ENCODE assay signal across 9 mouse cellular contexts in the genomic region with DNA sequence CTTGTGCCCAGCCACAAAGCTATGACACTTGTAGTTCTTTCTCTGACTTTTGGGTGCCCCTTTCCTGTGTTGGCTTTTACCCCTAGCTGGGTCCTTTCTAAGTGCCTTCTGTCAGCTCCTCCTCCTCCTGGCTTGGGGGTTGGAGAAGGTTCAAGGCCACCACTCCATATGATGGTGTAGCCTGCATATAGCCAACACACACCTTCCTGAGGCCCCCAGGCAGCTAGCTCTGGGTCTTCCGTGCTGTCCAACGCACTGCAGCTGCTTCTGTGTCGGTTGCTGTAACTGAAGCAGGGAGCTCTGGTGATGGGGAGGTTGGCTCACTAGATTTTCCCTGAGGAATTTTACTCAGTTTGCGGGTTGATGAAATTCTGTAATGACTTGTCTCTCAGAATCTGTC. TPM values are rescaled to one million over a fixed set of nuclear protein-coding genes. Genes with fewer than 3 reads are reported as not detected.
A peak's percentile ranks its signal among the peaks of the same experiment; 100 is the strongest.
DNase-seq lines count a peak whose midpoint lies in the region; ATAC-seq and TF ChIP-seq lines count a peak whose summit lies in the region.
"Had no signal": no experiment of that assay in that cellular context is flagged by ENCODE, and none has a peak within 500 bp of the region (broad histone marks: within the 10 kb centered on the region; RNA-seq: fewer than 3 reads in every experiment).

No protein-coding gene starts in this region.

- H3K9ac ChIP-seq in hindbrain, embryonic 14.5 days = no peak overlapping the region
- H3K9ac ChIP-seq in hindbrain, postnatal 0 days (replicated peaks; ENCODE audit: low read length) = no peak overlapping the region
- no peak overlapping the region for H3K9ac ChIP-seq in midbrain, embryonic 15.5 days
- no peak overlapping the region for H3K9ac ChIP-seq in midbrain, postnatal 0 days (replicated peaks; ENCODE audit: low read length, poor library complexity, severe bottlenecking)
- no peak overlapping the region for H3K9ac ChIP-seq in forebrain, embryonic 16.5 days (replicated peaks; ENCODE audit: low read depth, low read length)
- H3K9ac ChIP-seq in stomach, embryonic 15.5 days = no peak overlapping the region

- 53% methylated on average over 4 of the region's 4 CpGs for WGBS in hindbrain, embryonic 14.5 days
- WGBS in hindbrain, postnatal 0 days = 30% methylated on average over 4 of the region's 4 CpGs
- 62% methylated on average over 4 of the region's 4 CpGs for WGBS in midbrain, embryonic 15.5 days
- WGBS in midbrain, postnatal 0 days = 58% methylated on average over 4 of the region's 4 CpGs
- WGBS in forebrain, embryonic 16.5 days = 27% methylated on average over 4 of the region's 4 CpGs
- WGBS in stomach, embryonic 15.5 days = 33% methylated on average over 4 of the region's 4 CpGs

- peak overlapping the region; percentile 41; the same call in 1 of the 2 replicates for H3K27ac ChIP-seq in hindbrain, embryonic 14.5 days
- no peak overlapping the region for H3K27ac ChIP-seq in hindbrain, postnatal 0 days
- H3K27ac ChIP-seq in midbrain, embryonic 15.5 days = 0 out of 2 replicates have a peak overlapping the region, but pooled peaks have one; percentile 8
- H3K27ac ChIP-seq in midbrain, postnatal 0 days (ENCODE audit: low read depth, low read length) = no peak overlapping the region
- H3K27ac ChIP-seq in forebrain, embryonic 16.5 days (ENCODE audit: low read length) = peak overlapping the region; percentile 17; the same call in 1 of the 2 replicates
- H3K27ac ChIP-seq in stomach, embryonic 15.5 days = peak overlapping the region; percentile 73; the same call in 1 of the 2 replicates

- no peaks in the 10 kb centered on the region for H3K36me3 ChIP-seq in hindbrain, embryonic 14.5 days (replicated peaks; ENCODE audit: control insufficient read depth, insufficient read depth)
- H3K36me3 ChIP-seq in hindbrain, postnatal 0 days (ENCODE audit: insufficient read depth, low read length) = no peaks in the 10 kb centered on the region
- H3K36me3 ChIP-seq in midbrain, embryonic 15.5 days (replicated peaks) = no peaks in the 10 kb centered on the region
- H3K36me3 ChIP-seq in midbrain, postnatal 0 days (ENCODE audit: insufficient read depth, low read length) = no peaks in the 10 kb centered on the region
- no peaks in the 10 kb centered on the region for H3K36me3 ChIP-seq in forebrain, embryonic 16.5 days (ENCODE audit: control insufficient read depth, insufficient read depth)
- H3K36me3 ChIP-seq in stomach, embryonic 15.5 days = no peaks in the 10 kb centered on the region

- TF ChIP-seq CTCF in hindbrain, postnatal 0 days (IDR thresholded peaks at IDR 0.05; ENCODE audit: low read depth) = no peak
- no peak for TF ChIP-seq CTCF in midbrain, postnatal 0 days (IDR thresholded peaks at IDR 0.05)

- H3K4me2 ChIP-seq in hindbrain, embryonic 14.5 days (replicated peaks) = no peak overlapping the region
- H3K4me2 ChIP-seq in hindbrain, postnatal 0 days (ENCODE audit: low read depth, low read length) = no peak overlapping the region
- no peak overlapping the region for H3K4me2 ChIP-seq in midbrain, embryonic 15.5 days
- H3K4me2 ChIP-seq in midbrain, postnatal 0 days (ENCODE audit: low read depth, low read length, poor library complexity, severe bottlenecking) = no peak overlapping the region
- no peak overlapping the region for H3K4me2 ChIP-seq in forebrain, embryonic 16.5 days (ENCODE audit: low read length)
- no peak overlapping the region for H3K4me2 ChIP-seq in stomach, embryonic 15.5 days

- no peak for DNase-seq in hindbrain, embryonic 14.5 days (ENCODE audit: low spot score)
- no peak for DNase-seq in hindbrain, postnatal 0 days (ENCODE audit: low spot score)
- DNase-seq in midbrain, postnatal 0 days (ENCODE audit: low spot score) = no peak
- no peak for DNase-seq in cerebellum, adult 8-10 months
- DNase-seq: right cerebral cortex, adult 18-20 months had no signal

- no peaks in the 10 kb centered on the region for H3K9me3 ChIP-seq in hindbrain, embryonic 14.5 days (ENCODE audit: control insufficient read depth, low read length)
- no peaks in the 10 kb centered on the region for H3K9me3 ChIP-seq in hindbrain, postnatal 0 days (ENCODE audit: low read length)
- H3K9me3 ChIP-seq in midbrain, embryonic 15.5 days = no peaks in the 10 kb centered on the region
- no peaks in the 10 kb centered on the region for H3K9me3 ChIP-seq in midbrain, postnatal 0 days (ENCODE audit: low read length)
- H3K9me3 ChIP-seq in forebrain, embryonic 16.5 days (ENCODE audit: control insufficient read depth, low read length) = no peaks in the 10 kb centered on the region
- H3K9me3 ChIP-seq in stomach, embryonic 15.5 days = no peaks in the 10 kb centered on the region

- H3K4me1 ChIP-seq in hindbrain, embryonic 14.5 days (replicated peaks; ENCODE audit: control insufficient read depth, insufficient read depth, low read length) = peaks cover 11% of the 10 kb centered on the region; the same call in 1 of the 2 replicates
- H3K4me1 ChIP-seq in hindbrain, postnatal 0 days (ENCODE audit: insufficient read depth, low read length) = no peaks in the 10 kb centered on the region; the same call in 1 of the 2 replicates
- no peaks in the 10 kb centered on the region for H3K4me1 ChIP-seq in midbrain, embryonic 15.5 days
- no peaks in the 10 kb centered on the region for H3K4me1 ChIP-seq in midbrain, postnatal 0 days (ENCODE audit: insufficient read depth, low read length)
- H3K4me1 ChIP-seq in forebrain, embryonic 16.5 days (replicated peaks; ENCODE audit: control insufficient read depth, insufficient read depth, low read length) = peaks cover 5% of the 10 kb centered on the region
- H3K4me1 ChIP-seq in stomach, embryonic 15.5 days = peaks cover 19% of the 10 kb centered on the region

- no peak overlapping the region for H3K4me3 ChIP-seq in hindbrain, embryonic 14.5 days (replicated peaks; ENCODE audit: low read length)
- H3K4me3 ChIP-seq in hindbrain, postnatal 0 days (ENCODE audit: low read length) = no peak overlapping the region
- H3K4me3 ChIP-seq in midbrain, embryonic 15.5 days = no peak overlapping the region
- no peak overlapping the region for H3K4me3 ChIP-seq in midbrain, postnatal 0 days (ENCODE audit: low read depth, low read length)
- no peak overlapping the region for H3K4me3 ChIP-seq in forebrain, embryonic 16.5 days (replicated peaks; ENCODE audit: low read length)
- no peak overlapping the region for H3K4me3 ChIP-seq in stomach, embryonic 15.5 days (replicated peaks)

- no peaks in the 10 kb centered on the region for H3K27me3 ChIP-seq in hindbrain, embryonic 14.5 days (ENCODE audit: control insufficient read depth, insufficient read depth, low read length)
- no peaks in the 10 kb centered on the region for H3K27me3 ChIP-seq in hindbrain, postnatal 0 days (ENCODE audit: insufficient read depth, low read length)
- no peaks in the 10 kb centered on the region for H3K27me3 ChIP-seq in midbrain, embryonic 15.5 days (replicated peaks)
- H3K27me3 ChIP-seq in midbrain, postnatal 0 days (ENCODE audit: insufficient read depth, low read length) = no peaks in the 10 kb centered on the region
- H3K27me3 ChIP-seq in forebrain, embryonic 16.5 days (replicated peaks; ENCODE audit: control insufficient read depth, insufficient read depth, low read length) = no peaks in the 10 kb centered on the region
- H3K27me3 ChIP-seq in stomach, embryonic 15.5 days (replicated peaks) = no peaks in the 10 kb centered on the region

- no peak for ATAC-seq in hindbrain, embryonic 14.5 days (ENCODE audit: low FRiP score)
- no peak for ATAC-seq in hindbrain, postnatal 0 days
- ATAC-seq in midbrain, embryonic 15.5 days (replicated peaks) = no peak
- ATAC-seq in midbrain, postnatal 0 days (ENCODE audit: low FRiP score) = no peak
- ATAC-seq in forebrain, embryonic 16.5 days = peak; percentile 24
- ATAC-seq in stomach, embryonic 15.5 days (ENCODE audit: insufficient read depth, low FRiP score, low read depth) = no peak
- no peak for ATAC-seq in megakaryocyte-erythroid progenitor cell, adult 5-6 weeks (replicated peaks; ENCODE audit: low FRiP score, low TSS enrichment, poor library complexity, severe bottlenecking)

RNA-seq across cellular contexts. Expression of a gene that starts 37.9 kb away (rescaled TPM):
- polyA plus RNA-seq in hindbrain, embryonic 14.5 days (2014; fragmentation: Nextera tagmentation; extraction: Ambion mirVana) = 114 and 134 TPM in 2 replicates
- 149 and 343 TPM in 2 replicates for total RNA-seq in hindbrain, postnatal 0 days (2014; rRNA removed)
- 93.6 and 95.4 TPM in 2 replicates for polyA plus RNA-seq in hindbrain, postnatal 0 days (2015; fragmentation: Nextera tagmentation; extraction: Ambion mirVana)
- 120 and 126 TPM in 2 replicates for polyA plus RNA-seq in midbrain, embryonic 15.5 days (2015; fragmentation: Nextera tagmentation; extraction: Ambion mirVana)
- total RNA-seq in midbrain, postnatal 0 days (2014; rRNA removed) = 130 and 140 TPM in 2 replicates
- 97.1 and 100 TPM in 2 replicates for polyA plus RNA-seq in midbrain, postnatal 0 days (2015; fragmentation: Nextera tagmentation; extraction: Ambion mirVana)
- 125 and 137 TPM in 2 replicates for polyA plus RNA-seq in forebrain, embryonic 16.5 days (2015; fragmentation: Nextera tagmentation; extraction: Ambion mirVana)
- 61.7 and 68.8 TPM in 2 replicates for polyA plus RNA-seq in stomach, embryonic 15.5 days (2015; fragmentation: Nextera tagmentation; extraction: Ambion mirVana)
- total RNA-seq in megakaryocyte-erythroid progenitor cell, adult 5-6 weeks (2014; fragmentation: Nextera tagmentation) = 30.9 and 40.5 TPM in 2 replicates
- 28.8 and 36.2 TPM in 2 replicates for total RNA-seq in megakaryocyte-erythroid progenitor cell, adult 5-6 weeks (2017)

Comparison
In these comparisons a context has a peak if more than half of its experiments do, and no peak if none do; other contexts are left out.
1. H3K27ac ChIP-seq: peak in hindbrain, embryonic 14.5 days (single experiment), midbrain, embryonic 15.5 days (single experiment), forebrain, embryonic 16.5 days (single experiment) and stomach, embryonic 15.5 days (single experiment); none in hindbrain, postnatal 0 days (single experiment) and midbrain, postnatal 0 days (single experiment).